Mouse (Mus musculus): ENCODE measurements at regions not wholly inside any gene's neighbourhood (a gene's known extent, or its start where the extent isn't known, plus 50 kb on each side); places are given as distances from the start of the nearest gene placed in this dataset.

- no peak for DNase-seq
Observed at GRCm38 (mm10) chr16:25042669-25043440, 243.8 kb upstream of the Tprg start.

GRCm38 (mm10) chr16:25044637-25045036 is 242.0 kb upstream of the Tprg start:
- DNase-seq, result no peak

DNA sequence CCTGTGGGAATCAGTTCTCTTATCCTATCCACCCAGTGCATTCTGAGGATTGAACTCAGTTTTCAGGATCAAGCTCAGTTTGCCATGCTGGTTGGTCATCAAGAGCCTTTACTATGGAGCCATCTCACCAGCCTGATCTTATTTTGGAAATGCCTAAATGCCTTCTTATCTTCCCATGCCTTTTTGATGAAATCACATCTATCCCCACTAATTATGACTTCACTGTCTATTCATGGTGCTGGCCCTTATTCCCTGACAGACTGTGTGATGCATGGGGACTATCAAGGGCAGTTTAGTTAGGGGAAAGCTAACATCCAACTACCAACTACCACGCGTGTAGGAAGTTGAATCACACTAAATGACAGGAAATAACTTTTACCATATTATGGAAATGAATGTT is 238.9 kb upstream of the Tprg start:
- no peak for DNase-seq

DNA sequence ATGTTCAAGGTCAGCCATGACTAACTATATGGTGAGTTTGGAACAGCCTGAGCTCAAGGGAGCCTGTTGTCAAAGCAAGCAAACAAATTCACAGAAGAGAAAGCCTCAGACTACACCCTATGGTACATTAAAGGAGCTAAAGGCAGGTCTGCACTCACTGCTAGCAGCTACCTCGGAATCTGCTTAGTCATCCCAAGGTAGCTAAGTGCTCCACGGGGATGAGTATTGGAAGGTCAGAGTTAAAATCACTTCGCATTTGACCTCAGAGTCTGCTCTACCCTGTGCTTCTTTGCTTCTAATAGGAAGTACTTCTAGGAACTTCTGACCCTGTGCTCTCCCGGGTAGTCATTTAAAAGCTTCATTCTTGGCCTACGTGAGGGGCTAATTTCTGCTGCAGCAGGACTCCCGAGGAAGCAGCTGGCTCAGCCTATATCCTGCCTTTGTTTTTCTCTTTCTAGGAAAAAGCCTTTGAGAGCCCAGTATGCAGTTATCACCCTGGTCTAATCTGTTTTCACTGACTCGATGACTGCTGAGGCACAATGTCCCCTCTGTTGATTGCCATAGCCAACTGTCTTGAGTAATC is 236.6 kb upstream of the Tprg start:
- no peak for DNase-seq

- no peak for DNase-seq
Observed at GRCm38 (mm10) chr16:25051044-25051443, 235.6 kb upstream of the Tprg start.

- no peak for DNase-seq
Observed at GRCm38 (mm10) chr16:25052428-25052827, 234.2 kb upstream of the Tprg start.

DNA sequence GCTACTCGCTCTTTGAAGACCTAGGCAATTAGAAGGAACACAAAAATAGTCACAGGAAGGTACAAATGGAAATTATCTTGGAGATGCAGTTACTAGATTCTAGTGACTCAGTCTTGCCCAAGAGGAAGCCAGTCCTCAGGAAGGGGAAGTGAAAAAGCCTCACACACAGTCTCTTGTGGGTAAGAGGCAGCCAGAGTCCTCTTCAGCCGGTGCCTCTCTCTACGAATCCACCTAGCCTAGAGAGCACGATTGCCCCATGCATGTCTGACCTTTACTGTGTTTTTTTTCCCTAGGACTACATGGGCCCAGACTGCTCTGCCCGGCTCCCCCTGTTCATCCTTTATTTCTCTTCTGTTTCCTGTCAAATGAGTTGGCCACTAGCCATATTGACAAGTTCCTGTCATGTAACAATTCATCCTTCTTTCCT is 233.7 kb upstream of the Tprg start:
- no peak for DNase-seq

- no peak for DNase-seq
Observed at GRCm38 (mm10) chr16:25054304-25054703, 232.3 kb upstream of the Tprg start.

- DNase-seq, result peak; percentile 54
Observed at GRCm38 (mm10) chr16:25055376-25055775, 231.2 kb upstream of the Tprg start.

DNA sequence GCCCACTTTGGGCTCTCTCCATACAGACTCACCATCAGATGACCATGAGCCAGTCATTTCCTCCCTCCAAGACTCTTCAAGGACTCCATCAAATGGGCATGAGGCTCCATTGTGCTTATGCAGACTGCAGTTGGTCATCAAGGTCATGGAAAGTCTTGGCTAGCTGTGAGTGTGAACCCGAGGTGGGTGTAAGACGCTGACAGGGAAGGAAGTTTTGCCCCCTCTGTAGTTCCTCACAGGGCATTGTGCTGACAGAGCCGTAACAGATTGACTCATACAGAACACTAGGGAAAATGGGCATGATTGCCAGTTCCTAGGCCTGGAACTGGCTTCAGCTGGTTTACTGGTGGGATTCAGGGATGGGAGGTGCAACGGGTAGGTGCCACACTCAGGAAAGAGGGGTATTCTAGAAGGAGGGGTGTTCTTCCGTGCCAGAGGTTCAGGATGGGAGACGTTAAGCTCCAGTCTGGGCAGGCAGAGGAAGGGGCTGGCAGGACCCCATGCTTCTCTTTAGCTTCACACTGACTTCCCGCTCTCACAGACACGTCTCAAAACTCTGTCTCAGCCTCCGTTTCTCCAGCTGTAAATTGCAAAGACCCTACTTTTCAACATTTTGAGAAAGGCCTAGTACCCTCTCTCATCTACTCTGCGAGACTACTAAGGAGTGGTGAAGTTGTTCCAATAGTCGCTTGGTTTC is 228.4 kb upstream of the Tprg start:
- DNase-seq, result no peak

DNA sequence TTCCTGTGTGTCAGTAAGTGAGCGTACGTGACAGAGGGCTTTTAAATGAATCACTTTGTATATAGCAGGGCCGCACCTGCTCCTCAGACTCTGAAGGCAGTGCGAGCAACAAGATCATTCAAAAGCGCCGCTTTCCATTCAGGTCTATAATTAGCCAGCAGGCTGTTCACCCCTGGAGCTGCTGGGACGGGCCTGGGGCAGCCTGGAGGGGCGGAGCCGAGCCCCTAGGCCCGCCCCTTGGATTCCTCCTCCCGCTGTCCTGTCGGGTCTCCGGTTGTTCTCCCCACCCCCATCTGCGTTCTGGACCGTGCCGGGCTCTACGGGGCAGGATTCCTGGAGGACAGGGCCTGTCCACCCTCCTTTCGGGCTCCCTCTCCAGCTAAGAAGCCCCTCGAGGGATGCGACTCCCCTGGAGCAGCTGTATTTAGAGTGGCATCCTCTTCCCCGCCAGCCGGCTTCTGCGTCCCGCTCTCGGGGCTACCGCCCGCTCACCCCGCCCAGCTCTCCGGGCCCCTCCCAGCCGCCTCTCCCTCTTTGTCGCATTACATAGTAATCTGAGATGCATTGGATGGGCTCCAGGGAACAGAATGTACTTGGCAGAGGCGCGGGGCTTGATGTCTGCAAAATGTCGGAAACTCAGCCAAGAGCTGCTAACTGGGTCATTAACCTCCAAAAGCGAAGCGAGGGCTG is 227.7 kb upstream of the Tprg start:
- DNase-seq, result peak; percentile 82

DNA sequence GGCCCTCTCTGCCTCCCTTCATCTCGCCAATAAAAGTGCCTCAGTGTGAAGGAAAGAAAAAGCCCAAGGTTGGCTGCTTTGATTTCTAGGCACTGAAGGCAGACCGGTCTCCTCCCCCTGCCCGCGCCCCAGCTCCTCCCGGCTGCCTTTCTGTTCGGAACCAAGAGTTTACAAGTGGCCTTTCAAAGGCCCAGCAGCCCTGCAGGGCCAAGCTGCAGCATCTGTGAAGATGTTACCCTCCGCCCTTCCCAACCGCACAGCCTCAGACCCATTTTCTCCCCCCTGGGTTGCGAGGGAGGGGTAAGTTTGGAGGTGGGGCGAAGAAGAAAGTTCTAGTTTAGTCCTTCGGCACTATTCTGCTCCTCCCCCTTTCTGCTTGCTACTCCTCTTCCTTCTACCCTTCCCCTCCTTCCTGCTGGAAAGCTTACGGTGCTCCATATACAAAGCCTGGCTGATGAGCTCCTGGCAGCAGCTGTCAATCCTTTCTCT is 227.1 kb upstream of the Tprg start:
- no peak for DNase-seq

GRCm38 (mm10) chr16:25060266-25060665 is 226.4 kb upstream of the Tprg start:
- DNase-seq, result no peak

DNA sequence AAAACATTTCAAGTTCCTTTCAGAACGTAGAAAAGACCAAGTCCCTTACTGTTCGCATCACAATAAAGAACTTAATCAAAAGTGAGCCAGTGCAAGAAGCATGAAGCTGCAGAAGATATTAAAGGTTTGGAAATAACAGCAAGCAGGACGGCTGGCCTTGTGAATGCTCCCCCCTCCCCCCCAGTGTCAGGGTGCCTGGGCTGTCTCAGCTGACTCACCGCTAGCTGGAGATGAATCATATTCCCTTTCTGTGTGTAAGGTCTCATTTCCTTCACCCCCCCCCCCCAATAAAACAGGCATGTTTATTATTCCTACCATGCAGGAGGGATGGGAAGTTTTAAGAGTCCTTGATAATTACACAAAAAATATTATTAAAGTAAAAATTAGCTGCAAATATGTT is 225.0 kb upstream of the Tprg start:
- DNase-seq, result no peak

DNA sequence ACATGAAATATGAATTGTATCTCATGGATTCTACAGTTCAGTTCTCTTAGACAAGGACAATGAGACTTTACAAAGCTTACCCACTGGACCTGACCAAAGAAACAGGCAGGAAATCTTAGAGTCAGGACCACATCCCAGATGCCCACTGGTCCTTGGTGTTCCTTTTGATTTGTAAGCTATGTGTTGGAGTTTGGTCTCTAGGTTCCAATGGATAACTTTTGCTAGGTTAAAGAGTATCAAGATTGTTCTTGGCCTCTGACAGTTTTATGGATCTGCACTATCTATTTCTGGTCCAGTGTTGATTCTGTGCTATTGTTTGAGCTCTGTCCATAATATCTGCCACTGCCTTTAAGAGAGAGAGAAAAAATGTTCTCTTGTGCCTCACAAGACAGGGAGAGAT is 222.6 kb upstream of the Tprg start:
- no peak for DNase-seq

DNA sequence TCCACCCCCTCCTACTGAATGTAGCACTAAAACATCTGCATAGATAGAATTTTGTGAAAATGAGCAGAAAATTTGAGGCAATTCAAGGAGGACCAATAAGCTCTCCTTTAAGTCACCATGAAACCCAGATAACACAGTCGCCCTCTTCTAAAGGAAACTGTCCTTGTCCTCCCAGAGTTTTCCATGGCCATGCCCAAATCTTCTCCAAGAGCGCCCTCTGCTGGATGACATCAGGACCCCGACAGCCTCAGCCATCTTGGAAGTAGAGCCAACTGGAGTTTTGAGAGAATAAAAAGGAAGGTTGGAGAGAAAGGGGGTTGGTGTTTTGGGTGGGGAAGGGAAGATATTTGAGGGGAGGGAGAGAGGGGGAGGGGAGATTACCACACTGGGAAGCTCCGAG is 222.1 kb upstream of the Tprg start:
- peak; percentile 86 for DNase-seq

DNA sequence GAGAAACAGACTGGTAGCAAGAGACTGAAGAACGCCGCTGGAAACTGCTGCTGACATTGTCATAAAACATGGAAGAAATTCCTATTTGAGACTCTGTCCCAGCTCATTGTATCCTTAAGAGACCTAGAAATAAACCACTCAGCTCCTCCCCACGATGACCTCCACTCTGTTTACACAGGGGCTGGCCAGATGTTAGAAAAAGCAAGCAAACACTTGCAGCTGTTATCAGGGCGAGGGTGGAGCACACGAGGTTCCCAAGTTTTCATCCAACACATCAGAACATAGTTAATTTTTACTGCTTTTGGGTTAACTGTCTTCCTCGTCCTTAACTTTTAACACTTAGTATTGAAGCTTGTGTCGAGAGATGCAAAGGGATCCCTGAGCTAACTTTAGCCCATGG is 219.8 kb upstream of the Tprg start:
- no peak for DNase-seq

- DNase-seq, result peak; percentile 38
Observed at GRCm38 (mm10) chr16:25067276-25068249, 219.1 kb upstream of the Tprg start.

DNA sequence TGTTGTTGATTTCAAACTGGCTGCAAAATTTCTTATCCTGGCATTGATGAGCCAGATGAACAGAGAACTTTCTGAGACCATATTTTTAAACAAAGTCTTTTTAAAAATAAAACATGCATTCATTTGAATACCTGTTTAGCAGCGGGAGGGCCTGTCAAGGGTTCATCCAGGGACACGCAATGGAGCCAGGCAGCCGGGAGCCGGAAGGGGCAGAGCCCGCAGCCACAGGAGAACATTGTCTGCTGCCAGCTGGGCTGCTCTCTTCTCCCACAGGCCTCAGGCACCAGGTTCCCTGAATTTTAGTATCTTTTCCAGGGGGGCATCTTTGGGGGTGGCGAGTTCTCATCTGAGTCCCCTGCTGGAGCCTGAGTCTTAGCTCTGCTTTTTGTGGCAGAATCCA is 205.8 kb upstream of the Tprg start:
- no peak for DNase-seq

GRCm38 (mm10) chr16:25083729-25084128 is 202.9 kb upstream of the Tprg start:
- no peak for DNase-seq

GRCm38 (mm10) chr16:25087741-25088648 is 198.6 kb upstream of the Tprg start:
- no peak for DNase-seq

Data from thymus, postnatal 25 days (tissue).